Mouse (Mus musculus) cerebellum, postnatal 36 days (tissue): ENCODE data around the gene Sypl.
A peak's percentile ranks its signal among the peaks of the same experiment; 100 is the strongest.

Experiments
- DNase-seq, 2 experiments: peaks; one replicate each; pipeline ENCODE4 v3.0.0; 2021 to 2022; ENCODE audit warnings: mixed read lengths in 2 of 2

Sypl gene

DNA sequence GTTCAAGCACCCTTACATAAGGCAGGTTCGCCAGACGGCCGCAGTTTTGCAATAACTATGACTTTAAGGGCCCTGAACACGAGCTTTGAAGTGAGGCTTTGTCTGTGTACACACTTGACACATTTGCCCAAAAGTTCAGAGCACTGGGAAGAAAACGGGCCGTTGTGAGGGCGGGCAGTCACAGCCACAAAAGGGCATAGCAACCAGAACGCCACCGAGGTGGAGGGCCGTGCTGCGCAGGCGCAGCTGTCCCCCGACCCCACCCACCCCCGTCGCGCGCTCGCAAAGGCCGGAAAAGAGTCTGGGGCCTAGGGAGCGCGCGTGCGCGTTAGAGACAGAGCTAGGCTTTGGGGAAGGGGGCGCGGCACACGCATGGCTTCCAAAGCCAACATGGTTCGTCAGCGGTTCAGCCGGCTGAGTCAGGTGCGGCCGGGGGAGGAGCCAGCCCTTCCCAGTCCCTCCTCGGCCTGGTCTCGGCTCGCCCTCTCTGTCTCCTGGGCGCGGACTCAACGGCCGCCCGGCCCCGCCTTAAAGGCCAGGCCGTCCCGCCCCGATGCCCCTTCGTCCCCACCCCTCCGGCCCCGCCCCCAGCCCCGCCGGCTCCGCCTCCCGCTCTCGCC is at the start of gene Sypl:
Gene Sypl (plus strand): TSS at position 296 of the 620 bp plus-strand sequence.
- DNase-seq: peak; percentile 89 to 90

DNA sequence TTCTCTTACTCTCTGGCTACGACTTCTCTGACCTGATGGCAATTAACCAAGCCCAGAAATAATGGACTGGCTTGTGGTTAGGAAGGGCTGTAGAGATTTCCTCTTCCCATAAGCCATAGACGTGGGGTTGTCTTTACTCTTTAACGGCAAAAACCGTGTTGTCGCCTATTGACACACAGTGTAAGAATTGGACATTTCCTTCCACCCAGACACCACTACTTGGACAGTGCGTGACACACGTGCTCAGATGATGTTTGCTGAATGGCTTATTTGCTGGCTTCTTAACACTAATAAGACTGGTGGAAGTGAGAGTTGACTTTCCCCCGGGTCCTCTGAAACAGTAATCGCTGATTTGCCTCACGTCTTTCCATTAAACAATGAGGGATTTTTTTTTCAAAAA is 44.0 kb upstream of the Sypl start:
- DNase-seq: no peak

DNA sequence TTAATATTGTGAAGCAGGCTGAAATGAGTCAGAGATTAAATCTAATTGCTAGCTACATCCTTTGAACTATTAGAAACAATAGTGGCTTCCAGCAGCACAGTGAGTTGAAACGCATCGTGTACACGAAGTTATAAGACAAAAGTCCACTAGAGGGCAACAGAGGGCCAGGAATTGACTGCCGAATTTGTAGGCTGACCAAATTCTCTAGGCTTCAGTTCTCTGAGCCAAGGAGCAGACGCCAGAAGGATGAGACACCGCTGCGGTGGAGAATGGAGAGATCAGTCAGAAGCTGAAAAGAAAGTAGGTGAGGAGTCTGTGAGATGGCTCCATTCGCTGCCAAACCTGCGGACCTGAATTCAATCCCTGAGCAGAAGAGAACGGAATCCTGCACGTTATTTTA is 43.6 kb upstream of the Sypl start:
- peak; percentile 65 to 71 for DNase-seq

DNA sequence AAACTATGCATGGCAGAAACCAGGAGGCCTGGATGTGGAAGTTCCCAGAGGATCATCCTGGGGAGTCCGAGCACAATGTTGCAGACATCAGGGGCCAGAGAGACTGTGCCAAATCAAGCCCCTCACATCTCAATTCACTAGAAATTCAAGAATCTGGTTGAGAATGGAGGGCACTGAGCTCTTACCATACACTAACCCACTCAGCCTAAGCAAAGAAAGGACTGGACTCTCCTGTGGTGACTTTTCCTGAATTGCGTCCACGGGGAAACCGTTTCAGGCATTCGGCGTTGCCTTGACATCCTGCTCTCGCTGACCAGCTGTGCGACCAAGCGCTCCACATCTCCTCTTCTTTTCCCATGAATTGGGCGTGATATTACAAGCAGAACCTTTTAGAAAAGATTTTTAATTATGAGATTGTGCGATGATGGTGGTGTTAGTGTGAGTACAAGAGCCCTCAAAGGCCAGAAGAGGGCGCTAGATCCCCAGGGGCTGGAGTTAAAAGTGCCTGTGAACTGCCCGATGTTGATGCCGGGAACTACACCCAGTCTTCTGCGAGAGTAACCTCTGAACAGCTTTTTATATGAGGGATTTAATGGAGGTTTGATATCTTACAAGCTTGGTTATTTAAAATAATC is 43.0 kb upstream of the Sypl start:
- DNase-seq: peak; percentile 54 to 61

DNA sequence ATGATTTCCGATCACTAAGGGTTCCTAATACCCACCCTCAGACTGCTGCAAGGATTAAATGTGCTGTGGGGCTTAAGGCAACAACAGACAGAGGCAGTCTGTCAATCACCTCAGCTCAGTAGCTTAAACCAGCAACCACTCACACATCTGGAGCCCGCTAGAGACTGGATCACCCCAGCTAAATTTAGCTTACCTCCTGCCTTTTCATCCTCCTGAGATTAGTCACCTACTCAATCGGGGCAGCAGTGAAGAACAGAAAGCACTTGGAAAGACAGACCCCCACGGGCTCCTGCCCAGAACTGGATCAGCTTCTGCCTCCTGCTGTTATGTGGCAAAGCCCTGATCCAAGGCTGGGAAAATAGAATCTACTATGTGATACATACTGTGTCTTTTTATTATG is 42.1 kb upstream of the Sypl start:
- DNase-seq: no peak

DNA sequence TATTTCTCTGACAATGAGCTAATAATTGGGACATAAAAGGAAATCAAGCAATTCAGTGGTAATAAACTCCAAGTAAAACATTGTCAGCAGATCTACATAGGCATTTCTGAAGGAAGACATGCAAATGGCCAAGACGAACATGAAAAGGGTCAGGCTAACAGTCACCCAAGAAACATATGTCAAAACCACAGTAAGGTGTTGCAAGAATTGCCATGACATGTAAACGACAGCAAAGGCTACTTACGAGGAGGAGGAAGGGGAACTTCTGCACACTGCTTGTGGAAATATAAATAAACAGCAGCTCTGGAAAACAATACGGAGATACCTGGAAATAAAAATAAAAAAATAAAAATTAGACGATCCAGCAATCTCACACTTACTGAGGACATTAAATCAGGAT is 40.9 kb upstream of the Sypl start:
- no peak for DNase-seq

DNA sequence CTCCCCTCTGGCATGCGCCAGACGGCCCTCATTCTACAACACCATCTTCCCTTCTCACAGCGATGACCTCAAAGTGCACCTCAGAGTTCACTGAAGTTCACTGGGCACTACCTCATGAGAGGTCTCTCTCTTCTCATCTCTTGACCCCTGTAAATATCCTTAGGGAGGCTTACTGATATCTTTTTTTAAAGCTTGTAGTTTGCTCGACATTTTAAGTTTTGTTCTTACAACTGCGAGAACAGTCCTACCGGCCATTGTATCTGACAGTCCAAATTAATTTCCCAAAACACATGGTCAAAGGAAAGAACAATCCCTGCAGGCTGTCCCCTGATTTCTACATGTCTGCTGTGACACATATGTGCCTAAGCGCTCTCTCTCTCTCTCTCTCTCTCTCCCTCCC is 35.0 kb upstream of the Sypl start:
- DNase-seq: no peak

DNA sequence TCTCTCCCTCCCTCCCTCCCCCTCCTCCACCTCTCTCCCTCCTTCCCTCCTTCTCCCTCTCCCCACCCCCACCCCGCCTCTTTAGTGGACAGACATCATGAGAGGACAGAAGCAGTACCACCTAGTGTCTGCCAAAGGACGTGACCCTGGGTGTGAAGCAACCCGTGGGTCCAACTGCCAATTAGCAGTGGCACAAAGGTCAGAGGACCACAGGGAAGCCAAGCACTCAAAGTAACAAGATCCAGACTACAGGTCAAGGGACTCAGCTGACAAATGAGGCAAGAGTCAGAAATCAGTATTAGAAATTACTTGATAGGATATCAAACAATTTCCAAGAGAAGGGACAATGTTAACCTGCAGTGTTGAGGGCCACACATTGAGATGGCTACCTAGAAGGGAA is 34.6 kb upstream of the Sypl start:
- no peak for DNase-seq

DNA sequence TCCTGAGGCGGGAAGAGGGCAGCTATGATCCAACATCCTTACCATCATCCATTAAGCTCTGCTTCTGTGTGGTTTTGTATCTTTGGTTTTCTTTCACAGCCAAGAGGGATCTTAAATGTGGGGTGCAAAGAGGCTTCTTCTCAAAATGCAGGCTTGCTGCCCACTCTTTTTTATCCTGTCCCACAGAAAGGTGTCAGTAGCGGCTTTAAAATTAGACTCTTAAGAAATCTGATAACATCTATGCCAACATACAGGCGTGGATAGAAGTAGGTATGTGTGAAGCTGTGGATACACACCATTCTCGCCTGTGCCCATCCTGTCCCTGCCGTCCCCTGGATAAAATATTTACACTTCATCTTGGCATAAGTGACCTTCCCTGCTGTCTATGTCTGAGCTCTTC is 34.2 kb upstream of the Sypl start:
- no peak for DNase-seq

DNA sequence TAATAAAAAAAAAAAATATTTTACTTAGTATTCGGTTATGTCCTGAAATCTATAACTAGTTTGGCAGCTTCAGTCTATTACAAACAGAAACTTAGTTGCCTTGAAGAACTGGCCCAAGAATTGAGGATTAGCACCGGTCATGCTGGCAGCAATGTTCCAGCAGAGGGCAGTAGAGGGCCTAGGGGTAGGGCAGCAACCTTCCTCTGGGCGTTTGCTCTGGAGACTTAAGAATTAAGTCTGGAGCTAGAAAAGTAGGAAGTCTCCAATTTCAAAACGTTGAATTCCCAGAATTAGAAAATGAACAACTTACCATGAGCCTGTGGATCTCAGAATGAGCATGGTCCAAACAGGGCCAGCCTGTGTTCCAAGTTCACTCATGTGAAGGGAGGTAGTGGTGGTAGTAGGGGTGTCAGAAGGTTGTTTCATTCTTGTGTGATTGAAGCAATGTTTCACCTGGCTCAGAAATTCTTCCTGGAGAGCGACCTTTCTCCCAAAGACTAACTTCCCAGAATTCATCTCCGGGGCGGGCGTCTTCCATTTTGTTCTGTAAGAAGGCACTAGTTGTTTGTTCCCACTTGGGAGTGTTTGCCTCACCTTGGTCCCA is 33.4 kb upstream of the Sypl start:
- peak; percentile 35 to 51 for DNase-seq

DNA sequence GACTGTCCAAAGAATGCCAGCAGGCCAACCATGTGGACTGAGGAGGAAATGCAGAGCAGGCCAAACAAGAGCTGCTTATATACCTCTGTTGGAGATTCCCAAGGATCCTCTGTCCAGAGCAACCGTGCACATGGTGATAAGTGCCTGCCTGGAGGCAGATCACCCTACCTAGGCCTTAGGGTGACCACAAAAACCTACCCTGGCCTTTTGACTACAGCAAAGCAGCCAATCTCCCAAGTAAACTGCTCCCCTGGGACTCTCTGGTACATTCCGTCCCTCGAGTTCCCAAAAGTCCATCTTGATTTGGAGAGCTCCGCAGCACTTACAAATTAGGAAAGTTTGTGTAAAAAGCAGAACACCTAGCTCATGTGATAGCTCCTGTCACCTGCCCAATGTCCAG is 32.6 kb upstream of the Sypl start:
- no peak for DNase-seq

DNA sequence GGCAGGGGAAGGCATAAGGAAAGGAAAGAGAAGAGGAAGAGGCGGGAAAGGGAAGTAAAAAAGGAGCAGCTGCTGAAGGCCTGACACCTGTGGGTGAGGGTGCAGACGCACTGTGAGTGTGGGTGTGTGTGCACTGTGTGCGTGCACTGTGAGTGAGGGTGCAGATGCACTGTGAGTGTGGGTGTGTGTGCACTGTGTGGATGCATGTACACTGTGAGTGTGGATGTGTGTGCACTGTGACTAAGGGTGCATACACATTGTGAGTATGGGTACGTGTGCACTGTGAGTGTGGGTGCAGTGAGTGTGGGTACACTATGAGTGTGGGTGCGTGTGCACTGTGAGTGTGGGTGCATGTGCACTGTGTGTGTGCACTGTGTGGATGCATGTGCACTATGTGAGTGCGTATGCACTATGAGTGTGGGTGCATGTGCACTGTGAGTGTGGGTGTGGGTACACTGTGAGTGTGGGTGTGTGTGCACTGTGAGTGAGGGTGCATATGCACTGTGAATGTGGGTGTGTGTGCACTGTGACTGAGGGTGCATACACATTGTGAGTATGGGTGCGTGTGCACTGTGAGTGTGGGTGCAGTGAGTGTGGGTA is 32.1 kb upstream of the Sypl start:
- DNase-seq: no peak

DNA sequence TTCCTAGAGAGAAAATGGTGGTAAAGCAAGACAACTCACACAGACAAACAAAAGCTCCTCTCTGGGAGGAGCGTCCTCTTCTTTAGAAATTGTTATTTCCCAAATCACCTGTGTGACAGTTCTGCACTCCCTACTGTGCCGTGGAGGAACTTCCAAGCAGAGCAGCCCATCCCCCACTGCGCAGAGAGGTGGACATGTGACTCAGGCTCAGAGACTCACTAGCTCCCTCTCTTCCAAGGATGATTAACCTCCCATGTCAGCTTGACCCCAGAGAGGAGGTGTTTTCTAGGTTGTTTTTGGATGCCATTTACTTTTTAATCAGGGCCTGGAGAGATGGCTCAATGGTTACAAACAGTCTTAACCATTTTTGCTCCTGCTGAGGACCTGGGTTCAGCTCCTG is 29.4 kb upstream of the Sypl start:
- no peak for DNase-seq

DNA sequence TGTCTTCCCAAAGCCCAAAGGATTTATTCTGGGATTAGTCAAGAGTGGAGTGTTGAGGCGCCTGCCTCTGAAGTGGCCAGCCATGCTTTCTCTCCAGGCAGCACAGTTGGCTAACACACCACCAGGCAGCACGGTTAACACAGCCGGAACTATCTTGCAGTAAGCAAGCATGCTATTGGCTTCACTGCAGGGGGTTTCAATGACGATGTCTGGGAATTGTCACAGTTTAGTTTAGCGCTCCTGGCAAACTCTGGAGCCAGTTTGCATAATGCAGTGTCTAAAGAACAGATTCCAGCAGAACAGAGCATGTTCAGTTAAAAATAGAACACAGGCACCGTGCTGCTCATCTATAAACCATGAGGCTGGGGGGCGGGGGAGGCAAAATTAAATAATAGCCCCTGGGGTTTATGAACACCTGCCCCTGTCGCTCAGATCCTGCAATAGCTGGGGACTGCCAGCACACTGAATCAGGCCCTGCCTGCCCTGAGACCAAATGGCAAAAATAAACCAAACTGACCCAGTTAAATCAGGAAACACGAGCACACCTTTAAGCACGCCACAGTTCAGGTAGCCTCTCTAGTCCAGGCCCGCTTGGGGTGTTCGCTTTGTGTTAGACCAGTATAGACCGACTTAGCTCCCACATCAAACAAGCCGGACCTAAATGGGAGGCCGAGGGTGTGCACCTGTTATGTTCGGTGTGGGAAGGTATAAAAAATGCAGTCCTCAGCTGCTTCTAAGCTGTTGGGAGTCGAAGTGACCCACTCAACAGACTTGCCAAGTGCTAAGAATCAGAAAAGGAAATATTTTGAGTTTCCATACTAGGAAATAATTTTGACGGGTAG is 27.1 kb upstream of the Sypl start:
- DNase-seq: peak; percentile 45

DNA sequence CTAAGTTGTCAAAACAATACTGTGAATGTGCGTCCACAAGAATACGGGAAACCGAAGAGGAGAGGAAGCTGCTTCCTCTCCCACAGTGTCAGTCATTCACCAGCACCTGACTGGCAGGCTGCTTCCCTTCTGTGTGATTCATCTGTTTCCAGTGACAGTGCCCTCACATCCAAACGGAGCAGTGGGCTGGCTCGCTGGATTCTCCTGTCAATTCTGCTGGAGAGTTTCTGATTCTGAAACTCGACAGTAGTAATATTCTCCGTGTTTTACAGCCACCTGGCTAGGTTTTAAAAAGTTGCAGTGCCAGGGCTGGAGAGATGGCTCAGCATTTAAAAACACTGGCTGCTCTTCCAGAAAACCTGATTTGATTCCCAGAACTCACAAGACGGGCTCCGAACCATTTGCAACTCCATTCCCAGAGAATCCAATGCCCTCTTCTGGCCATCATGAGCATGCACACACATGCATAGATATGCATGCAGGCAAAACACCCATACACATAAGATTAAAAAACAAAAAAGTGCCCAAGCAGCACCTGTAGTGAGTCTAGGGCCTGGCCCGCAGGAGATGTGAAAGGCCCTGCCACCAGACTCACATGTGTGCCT is 26.4 kb upstream of the Sypl start:
- no peak for DNase-seq

DNA sequence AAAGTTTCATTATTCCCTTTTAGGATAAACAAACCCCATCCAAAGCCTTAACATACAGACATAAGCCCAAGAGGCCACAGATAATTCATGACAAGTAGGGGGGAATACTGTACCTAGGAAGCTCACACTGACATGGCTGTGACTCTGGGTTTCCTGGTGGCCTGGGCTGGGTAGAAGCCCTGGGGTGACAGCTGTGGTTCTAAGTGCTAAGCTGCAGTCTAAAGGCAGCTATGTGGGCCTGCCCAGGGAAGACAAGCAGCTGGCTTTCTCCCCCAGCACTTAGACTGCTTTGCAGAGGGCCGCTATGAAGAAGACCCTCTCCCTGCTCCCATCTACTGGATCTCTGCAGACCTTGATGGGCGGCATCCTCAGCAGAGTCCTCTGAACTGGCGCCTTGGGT is 25.5 kb upstream of the Sypl start:
- DNase-seq: no peak

DNA sequence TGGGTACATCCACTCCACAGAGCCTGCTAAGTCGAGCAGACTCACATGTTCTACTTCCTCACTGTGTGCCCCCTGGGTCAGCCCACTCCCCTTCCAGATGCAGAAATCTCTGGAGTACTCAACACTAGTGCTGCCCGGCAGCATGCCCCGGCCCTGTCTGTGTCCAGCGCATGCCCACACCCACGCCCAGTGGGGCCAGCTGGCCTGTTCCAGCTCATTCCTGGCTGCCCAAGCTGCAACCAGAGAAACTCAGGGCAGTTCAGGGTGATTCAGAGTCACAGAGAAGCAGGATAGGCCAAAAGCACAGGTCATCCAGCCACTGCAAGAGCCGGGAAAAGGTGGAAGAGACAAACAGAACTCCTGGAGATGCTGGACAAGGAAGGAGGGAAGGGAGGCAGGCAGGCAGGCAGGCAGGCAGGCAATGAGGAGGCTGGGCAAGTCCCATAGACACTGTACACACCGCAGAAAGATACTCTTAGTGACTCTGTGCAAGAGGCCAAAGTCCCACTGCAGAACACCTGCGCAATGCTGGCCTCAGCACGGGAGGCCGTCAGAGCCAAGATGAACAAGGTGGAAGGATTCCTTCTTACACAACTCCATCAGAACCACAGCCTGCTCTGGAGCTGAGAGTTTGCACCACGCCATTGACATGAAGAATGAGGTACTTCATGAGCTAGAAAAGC is 23.7 kb upstream of the Sypl start:
- no peak for DNase-seq

DNA sequence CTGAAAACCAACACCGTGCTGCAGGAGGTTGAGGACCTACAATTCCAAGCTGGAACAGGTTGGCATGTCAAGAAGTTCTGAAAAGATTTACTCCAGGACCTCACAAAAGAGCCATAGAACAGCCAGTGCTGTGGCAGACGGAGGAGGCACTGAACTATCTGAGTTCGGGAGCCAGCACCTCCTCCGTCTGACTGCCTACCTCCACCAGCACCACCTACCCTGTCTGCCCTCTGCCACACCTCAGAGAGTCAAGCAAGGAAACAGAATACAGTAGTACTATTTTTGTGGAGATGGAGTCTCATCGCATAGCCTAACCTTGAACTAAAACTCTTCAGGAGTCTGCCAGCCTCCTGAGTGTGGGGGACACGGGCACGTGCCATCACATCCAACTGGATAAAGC is 23.1 kb upstream of the Sypl start:
- no peak for DNase-seq

DNA sequence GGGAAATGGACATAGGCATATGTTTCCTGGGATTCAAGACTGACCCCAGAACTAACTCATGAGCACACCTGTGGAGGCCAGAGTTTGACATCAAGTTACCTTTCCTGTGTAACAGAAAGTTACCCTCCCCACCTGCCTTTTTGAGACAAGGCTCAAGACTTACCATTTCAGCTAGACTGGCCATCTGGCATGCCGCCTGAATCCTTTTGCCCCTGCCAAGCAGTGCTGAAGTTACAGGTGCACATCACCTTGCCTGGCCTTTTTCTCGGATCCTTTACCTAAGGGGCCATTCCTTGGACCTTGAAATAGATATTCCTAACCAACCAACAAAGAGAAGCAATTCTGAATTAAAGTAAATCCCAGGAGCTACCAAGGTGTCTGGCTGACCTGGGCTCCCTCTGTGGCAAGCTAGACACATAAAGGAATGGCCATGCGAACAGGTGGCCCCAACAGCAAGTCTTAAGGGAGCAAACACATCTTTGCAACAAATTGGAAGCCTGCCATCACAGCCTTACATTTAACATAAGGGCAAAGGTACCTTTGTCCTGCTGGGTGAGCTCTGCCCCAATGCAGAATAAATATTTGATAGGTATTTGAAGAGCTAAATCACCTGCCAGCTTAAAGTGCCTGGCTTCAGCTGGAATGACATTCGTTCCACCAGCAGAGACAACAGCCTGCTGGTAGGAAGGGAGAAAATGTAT is 17.3 kb upstream of the Sypl start:
- no peak for DNase-seq

DNA sequence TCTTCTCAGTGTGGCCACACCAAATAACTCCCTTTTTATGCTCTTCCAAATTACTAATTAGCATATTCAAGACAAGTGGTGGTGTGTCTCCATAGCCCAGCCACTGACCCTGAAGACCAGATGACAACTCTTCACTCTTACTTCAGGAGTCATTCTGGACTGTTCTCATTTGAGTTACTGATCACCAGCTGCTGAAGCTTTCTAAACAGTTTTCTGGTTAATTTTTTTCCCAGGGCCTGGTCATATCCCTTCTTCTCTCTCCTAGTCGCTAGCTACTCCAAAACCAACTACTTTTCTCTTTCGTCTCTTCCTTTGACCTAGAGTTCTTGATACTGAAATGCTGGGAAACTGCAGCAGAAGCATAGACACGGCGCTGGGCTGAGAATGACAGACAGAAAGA is 12.6 kb upstream of the Sypl start:
- DNase-seq: no peak

DNA sequence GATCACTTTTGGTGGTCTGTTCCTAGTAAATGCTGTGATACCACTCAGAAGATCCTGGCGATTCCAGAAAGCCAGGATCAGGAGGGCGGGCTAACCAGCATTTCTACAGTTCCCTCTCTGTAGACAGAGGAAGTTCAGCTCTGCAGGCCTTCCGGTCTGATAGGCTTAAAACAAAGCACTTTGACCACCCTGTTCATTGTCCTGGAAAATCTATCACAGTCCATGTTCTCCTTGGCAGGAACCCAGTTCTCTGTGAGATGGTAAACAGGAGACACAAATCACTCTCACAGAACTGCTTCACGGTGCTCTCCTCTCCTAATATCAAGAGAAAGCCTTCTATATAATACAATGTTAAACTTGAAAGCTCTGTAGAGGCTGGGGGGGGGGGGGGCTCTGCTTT is 10.3 kb upstream of the Sypl start:
- DNase-seq: no peak

DNA sequence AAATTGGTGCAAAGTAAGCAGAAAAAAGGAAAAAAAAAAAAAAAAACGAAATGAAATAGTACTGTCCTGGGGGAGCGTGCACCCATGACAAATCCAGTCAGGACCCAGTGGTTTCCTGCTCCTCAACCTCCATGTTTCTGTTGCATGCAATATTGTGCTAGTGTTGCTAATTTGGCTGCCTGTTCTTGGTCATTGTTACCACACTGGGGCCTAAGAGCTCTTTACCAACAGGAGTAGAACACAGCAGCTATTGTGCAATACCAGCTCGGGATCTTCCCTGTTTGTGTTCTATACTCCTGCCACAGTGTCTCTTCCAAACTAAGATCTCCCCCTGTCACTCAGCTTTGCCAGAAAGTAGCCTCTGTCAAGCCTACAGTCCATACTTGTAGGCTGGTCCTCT is 9.7 kb upstream of the Sypl start:
- DNase-seq: no peak
